Mouse (Mus musculus): ENCODE results near the gene Pde4d. TPM values are rescaled to one million over a fixed set of nuclear protein-coding genes. Genes with fewer than 3 reads are reported as not detected.

The Pde4d gene
- polyA plus RNA-seq, 1 experiment from 2014 or later, result 14.8 TPM

DNA sequence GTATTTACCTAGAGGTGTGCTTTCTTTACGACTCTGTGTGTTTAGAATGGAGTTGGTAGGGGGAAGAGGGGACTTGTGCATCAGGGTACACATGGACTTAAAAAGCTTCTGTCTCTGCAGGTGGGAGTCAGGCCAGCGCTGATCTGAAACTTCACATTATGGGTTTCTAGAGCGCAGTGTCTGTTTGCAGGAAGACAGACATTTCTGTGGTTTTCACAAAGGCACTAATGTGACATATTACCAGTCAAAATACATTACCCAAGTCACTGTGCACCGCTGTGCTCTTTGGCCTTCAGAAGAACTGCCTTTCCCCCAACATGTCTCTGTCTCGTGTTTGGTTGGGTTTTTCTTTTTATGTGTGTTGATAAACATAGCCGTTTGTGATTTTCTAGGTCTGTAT, 1395.1 kb downstream of the Pde4d start:
- H3K4me3 ChIP-seq (ENCODE audit: low read length), result no peak overlapping the region
- no peaks in the 10 kb centered on the region for H3K36me3 ChIP-seq (ENCODE audit: control insufficient read depth, insufficient read depth, low read length)
- no peaks in the 10 kb centered on the region for H3K4me1 ChIP-seq (ENCODE audit: control insufficient read depth, insufficient read depth, low read length)
- H3K27me3 ChIP-seq (ENCODE audit: control insufficient read depth, insufficient read depth, low read length), result no peaks in the 10 kb centered on the region
- H3K9me3 ChIP-seq (ENCODE audit: control insufficient read depth, low read length), result no peaks in the 10 kb centered on the region
- no peak overlapping the region for H3K4me2 ChIP-seq (replicated peaks; ENCODE audit: low read depth, low read length)
- no peak for ATAC-seq (ENCODE audit: low FRiP score, low TSS enrichment)
- H3K27ac ChIP-seq (ENCODE audit: low read depth, low read length), result no peak overlapping the region
- WGBS, result 84% methylated on average over 6 of the region's 6 CpGs
- no peak overlapping the region for H3K9ac ChIP-seq (ENCODE audit: low read depth, low read length)

DNA sequence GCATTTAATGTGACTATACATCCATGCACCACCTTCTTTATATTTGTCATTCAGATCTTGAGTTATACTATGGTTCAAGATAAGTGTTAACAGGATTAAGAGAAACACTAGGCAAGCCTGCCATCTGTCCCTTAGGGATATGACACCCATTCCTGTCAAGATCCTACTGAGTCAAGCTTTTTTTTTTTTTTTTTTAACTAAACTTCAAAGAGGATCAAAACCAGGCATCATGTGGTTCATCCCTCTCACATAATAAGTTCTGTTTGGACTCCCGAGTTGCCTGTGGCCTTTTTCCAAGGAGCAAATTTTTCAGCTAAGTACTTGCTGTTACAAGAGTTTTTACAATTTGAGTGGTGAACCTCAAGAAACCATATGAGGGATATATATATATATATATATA, 1414.1 kb downstream of the Pde4d start:
- Histone ChIP-seq H3K4me3 (ENCODE audit: low read length) (no peak overlapping the region), H3K9me3 (ENCODE audit: control insufficient read depth, low read length) (no peaks in the 10 kb centered on the region), H3K9ac (ENCODE audit: low read depth, low read length) (no peak overlapping the region), H3K36me3 (ENCODE audit: control insufficient read depth, insufficient read depth, low read length) (no peaks in the 10 kb centered on the region), H3K4me2 (replicated peaks; ENCODE audit: low read depth, low read length) (no peak overlapping the region), H3K27me3 (ENCODE audit: control insufficient read depth, insufficient read depth, low read length) (no peaks in the 10 kb centered on the region), H3K27ac (ENCODE audit: low read depth, low read length) (no peak overlapping the region), H3K4me1 (ENCODE audit: control insufficient read depth, insufficient read depth, low read length) (no peaks in the 10 kb centered on the region)
- 91% methylated on average over 1 of the region's 1 CpGs for WGBS
- ATAC-seq (ENCODE audit: low FRiP score, low TSS enrichment), result no peak

GRCm38 (mm10) chr13:109864311-109864710, 1414.6 kb downstream of the Pde4d start:
- no peak overlapping the region for H3K27ac ChIP-seq (ENCODE audit: low read depth, low read length)
- no peak overlapping the region for H3K4me3 ChIP-seq (ENCODE audit: low read length)
- H3K9ac ChIP-seq (ENCODE audit: low read depth, low read length), result no peak overlapping the region
- H3K4me1 ChIP-seq (ENCODE audit: control insufficient read depth, insufficient read depth, low read length), result no peaks in the 10 kb centered on the region
- no peak for ATAC-seq (ENCODE audit: low FRiP score, low TSS enrichment)
- no peaks in the 10 kb centered on the region for H3K36me3 ChIP-seq (ENCODE audit: control insufficient read depth, insufficient read depth, low read length)
- no peak overlapping the region for H3K4me2 ChIP-seq (replicated peaks; ENCODE audit: low read depth, low read length)
- WGBS, result 70% methylated on average over 6 of the region's 6 CpGs
- no peaks in the 10 kb centered on the region for H3K27me3 ChIP-seq (ENCODE audit: control insufficient read depth, insufficient read depth, low read length)
- H3K9me3 ChIP-seq (ENCODE audit: control insufficient read depth, low read length), result no peaks in the 10 kb centered on the region

- Histone ChIP-seq H3K9ac (ENCODE audit: low read depth, low read length) (no peak overlapping the region), H3K9me3 (ENCODE audit: control insufficient read depth, low read length) (no peaks in the 10 kb centered on the region), H3K27ac (ENCODE audit: low read depth, low read length) (no peak overlapping the region), H3K4me2 (replicated peaks; ENCODE audit: low read depth, low read length) (no peak overlapping the region), H3K27me3 (ENCODE audit: control insufficient read depth, insufficient read depth, low read length) (no peaks in the 10 kb centered on the region), H3K4me1 (ENCODE audit: control insufficient read depth, insufficient read depth, low read length) (no peaks in the 10 kb centered on the region), H3K36me3 (ENCODE audit: control insufficient read depth, insufficient read depth, low read length) (no peaks in the 10 kb centered on the region), H3K4me3 (ENCODE audit: low read length) (no peak overlapping the region)
- WGBS, result 29% methylated on average over 8 of the region's 8 CpGs
- no peak for ATAC-seq (ENCODE audit: low FRiP score, low TSS enrichment)
Measured at GRCm38 (mm10) chr13:109880392-109880791, 1430.6 kb downstream of the Pde4d start.

GRCm38 (mm10) chr13:109881161-109881857, 1431.6 kb downstream of the Pde4d start:
- Histone ChIP-seq H3K27me3 (ENCODE audit: control insufficient read depth, insufficient read depth, low read length) (no peaks in the 10 kb centered on the region), H3K9ac (ENCODE audit: low read depth, low read length) (no peak overlapping the region), H3K4me2 (replicated peaks; ENCODE audit: low read depth, low read length) (no peak overlapping the region), H3K9me3 (ENCODE audit: control insufficient read depth, low read length) (no peaks in the 10 kb centered on the region), H3K27ac (ENCODE audit: low read depth, low read length) (no peak overlapping the region), H3K4me1 (ENCODE audit: control insufficient read depth, insufficient read depth, low read length) (no peaks in the 10 kb centered on the region), H3K4me3 (ENCODE audit: low read length) (no peak overlapping the region), H3K36me3 (ENCODE audit: control insufficient read depth, insufficient read depth, low read length) (no peaks in the 10 kb centered on the region)
- no peak for ATAC-seq (ENCODE audit: low FRiP score, low TSS enrichment)
- 70% methylated on average over 11 of the region's 11 CpGs for WGBS

- H3K4me3 ChIP-seq (ENCODE audit: low read length), result no peak overlapping the region
- WGBS, result 73% methylated on average over 5 of the region's 5 CpGs
- no peaks in the 10 kb centered on the region for H3K9me3 ChIP-seq (ENCODE audit: control insufficient read depth, low read length)
Measured at GRCm38 (mm10) chr13:109883636-109884035, 1433.9 kb downstream of the Pde4d start.

DNA sequence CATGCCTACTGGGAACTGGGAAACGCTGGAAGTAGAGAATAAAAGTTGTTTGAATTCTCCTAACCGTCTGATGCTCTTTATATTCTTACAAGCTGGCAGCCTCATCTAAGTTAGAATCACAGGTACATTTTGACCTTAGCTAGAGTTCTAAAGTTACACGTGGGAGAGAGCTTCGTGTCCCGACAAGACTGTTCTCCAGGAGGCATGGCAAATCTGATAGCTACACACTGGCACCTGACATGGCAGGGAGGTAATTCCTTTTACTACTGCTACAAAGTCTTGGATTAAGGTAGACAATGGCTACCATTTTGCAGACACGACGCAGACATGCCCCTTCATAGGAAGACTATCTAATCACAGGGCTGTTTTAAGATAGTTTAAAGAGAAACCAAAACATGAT, 1435.1 kb downstream of the Pde4d start:
- whole genome bisulfite sequencing, result 91% methylated on average over 7 of the region's 7 CpGs
- H3K27me3 ChIP-seq (ENCODE audit: control insufficient read depth, insufficient read depth, low read length), result no peaks in the 10 kb centered on the region
- no peaks in the 10 kb centered on the region for H3K4me1 ChIP-seq (ENCODE audit: control insufficient read depth, insufficient read depth, low read length)
- no peak overlapping the region for H3K4me2 ChIP-seq (replicated peaks; ENCODE audit: low read depth, low read length)
- no peaks in the 10 kb centered on the region for H3K36me3 ChIP-seq (ENCODE audit: control insufficient read depth, insufficient read depth, low read length)
- no peak overlapping the region for H3K27ac ChIP-seq (ENCODE audit: low read depth, low read length)
- H3K4me3 ChIP-seq (ENCODE audit: low read length), result no peak overlapping the region
- ATAC-seq (ENCODE audit: low FRiP score, low TSS enrichment), result no peak
- no peaks in the 10 kb centered on the region for H3K9me3 ChIP-seq (ENCODE audit: control insufficient read depth, low read length)
- no peak overlapping the region for H3K9ac ChIP-seq (ENCODE audit: low read depth, low read length)

More at GRCm38 (mm10) chr13:109883636-109884035, 1433.9 kb downstream of the Pde4d start:
- H3K27ac ChIP-seq (ENCODE audit: low read depth, low read length), result no peak overlapping the region
- H3K27me3 ChIP-seq (ENCODE audit: control insufficient read depth, insufficient read depth, low read length), result no peaks in the 10 kb centered on the region
- ATAC-seq (ENCODE audit: low FRiP score, low TSS enrichment), result no peak
- no peaks in the 10 kb centered on the region for H3K4me1 ChIP-seq (ENCODE audit: control insufficient read depth, insufficient read depth, low read length)
- H3K36me3 ChIP-seq (ENCODE audit: control insufficient read depth, insufficient read depth, low read length), result no peaks in the 10 kb centered on the region
- no peak overlapping the region for H3K9ac ChIP-seq (ENCODE audit: low read depth, low read length)
- no peak overlapping the region for H3K4me2 ChIP-seq (replicated peaks; ENCODE audit: low read depth, low read length)

- Histone ChIP-seq H3K4me3 (ENCODE audit: low read length) (no peak overlapping the region), H3K36me3 (ENCODE audit: control insufficient read depth, insufficient read depth, low read length) (no peaks in the 10 kb centered on the region), H3K27ac (ENCODE audit: low read depth, low read length) (no peak overlapping the region), H3K9me3 (ENCODE audit: control insufficient read depth, low read length) (no peaks in the 10 kb centered on the region), H3K9ac (ENCODE audit: low read depth, low read length) (no peak overlapping the region), H3K4me2 (replicated peaks; ENCODE audit: low read depth, low read length) (no peak overlapping the region), H3K27me3 (ENCODE audit: control insufficient read depth, insufficient read depth, low read length) (no peaks in the 10 kb centered on the region), H3K4me1 (ENCODE audit: control insufficient read depth, insufficient read depth, low read length) (no peaks in the 10 kb centered on the region)
- 82% methylated on average over 4 of the region's 4 CpGs for WGBS
- no peak for ATAC-seq (ENCODE audit: low FRiP score, low TSS enrichment)
Measured at GRCm38 (mm10) chr13:109888293-109888692, 1438.5 kb downstream of the Pde4d start.

GRCm38 (mm10) chr13:109891194-109891909, 1441.6 kb downstream of the Pde4d start:
- Histone ChIP-seq H3K4me2 (replicated peaks; ENCODE audit: low read depth, low read length) (no peak overlapping the region), H3K9me3 (ENCODE audit: control insufficient read depth, low read length) (no peaks in the 10 kb centered on the region), H3K4me3 (ENCODE audit: low read length) (no peak overlapping the region), H3K36me3 (ENCODE audit: control insufficient read depth, insufficient read depth, low read length) (no peaks in the 10 kb centered on the region), H3K9ac (ENCODE audit: low read depth, low read length) (no peak overlapping the region), H3K27me3 (ENCODE audit: control insufficient read depth, insufficient read depth, low read length) (no peaks in the 10 kb centered on the region), H3K27ac (ENCODE audit: low read depth, low read length) (no peak overlapping the region), H3K4me1 (ENCODE audit: control insufficient read depth, insufficient read depth, low read length) (no peaks in the 10 kb centered on the region)
- WGBS, result 83% methylated on average over 6 of the region's 6 CpGs
- ATAC-seq (ENCODE audit: low FRiP score, low TSS enrichment), result no peak

Measured in kidney, embryonic 14.5 days (tissue).